Mouse (Mus musculus) C2C12 (cell line): ENCODE data around the gene Caln1.

Experiments
- CTCF ChIP-seq: IDR thresholded peaks from one replicate; pipeline ENCODE4 v1.5.1; 2011; ENCODE audit not compliant: control insufficient read depth, insufficient read depth, insufficient read length
- FOSL1 ChIP-seq: IDR thresholded peaks from one replicate; pipeline ENCODE4 v1.8.0; 2011; ENCODE audit warnings: mild to moderate bottlenecking, low read length; ENCODE audit not compliant: poor library complexity, insufficient read depth, severe bottlenecking
- MAX ChIP-seq: IDR thresholded peaks from one replicate; pipeline ENCODE4 v1.6.1; 2011; ENCODE audit warnings: mild to moderate bottlenecking, control low read depth
- MYOD1 ChIP-seq: IDR thresholded peaks from one replicate; pipeline ENCODE4 v1.6.1; 2011; ENCODE audit warnings: low read depth; ENCODE audit not compliant: control insufficient read depth, insufficient read length
- MYOG ChIP-seq: IDR thresholded peaks from one replicate; pipeline ENCODE4 v1.6.1; 2011; ENCODE audit not compliant: control insufficient read depth, insufficient read length; ENCODE audit errors: extremely low read depth
- USF1 ChIP-seq: IDR thresholded peaks from one replicate; pipeline ENCODE4 v1.6.1; 2011; ENCODE audit warnings: low read depth, mild to moderate bottlenecking, control low read depth, moderate library complexity

DNA sequence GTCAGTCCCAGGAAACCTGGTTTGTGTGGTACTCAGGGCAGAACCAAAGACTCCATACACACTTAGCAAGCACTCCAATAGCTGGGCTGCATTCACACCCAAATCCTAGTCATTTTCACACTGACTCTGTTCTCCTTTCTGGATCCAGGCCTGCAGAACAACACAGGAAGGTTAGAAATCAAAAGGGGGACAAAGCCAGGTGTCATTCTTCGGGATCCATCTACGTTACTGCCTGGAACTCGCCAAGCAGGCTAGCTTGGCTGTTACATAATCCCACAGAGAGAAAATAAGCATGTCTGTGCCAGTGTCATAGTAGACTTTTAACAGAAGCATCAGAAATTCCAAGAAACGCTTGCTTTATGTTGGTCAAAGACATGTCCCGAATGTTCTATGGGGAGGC is 446.1 kb downstream of the Caln1 start:
- TF ChIP-seq MAX (no peak), CTCF (no peak), MYOG (no peak), USF1 (no peak), MYOD1 (no peak), FOSL1 (no peak)
